Mouse (Mus musculus) inflammation-experienced regulatory T-cells, adult 6 months (primary cell): ENCODE results near the gene Nt5dc2. TPM values are rescaled to one million over a fixed set of nuclear protein-coding genes. Genes with fewer than 3 reads are reported as not detected.
A peak's percentile ranks its signal among the peaks of the same experiment; 100 is the strongest.

Experiments used
- ATAC-seq: one replicate; pipeline ENCODE4 v1.8.0; 2017
- polyA plus RNA-seq, 3 experiments: library from polyadenylated mRNA; unstranded; fragments of 100-300 nt; shearing (Covaris generic); gene quantifications; one replicate each; pipeline ENCODE4 v1.2.1; 2017

The Nt5dc2 gene
- not detected for polyA plus RNA-seq

DNA sequence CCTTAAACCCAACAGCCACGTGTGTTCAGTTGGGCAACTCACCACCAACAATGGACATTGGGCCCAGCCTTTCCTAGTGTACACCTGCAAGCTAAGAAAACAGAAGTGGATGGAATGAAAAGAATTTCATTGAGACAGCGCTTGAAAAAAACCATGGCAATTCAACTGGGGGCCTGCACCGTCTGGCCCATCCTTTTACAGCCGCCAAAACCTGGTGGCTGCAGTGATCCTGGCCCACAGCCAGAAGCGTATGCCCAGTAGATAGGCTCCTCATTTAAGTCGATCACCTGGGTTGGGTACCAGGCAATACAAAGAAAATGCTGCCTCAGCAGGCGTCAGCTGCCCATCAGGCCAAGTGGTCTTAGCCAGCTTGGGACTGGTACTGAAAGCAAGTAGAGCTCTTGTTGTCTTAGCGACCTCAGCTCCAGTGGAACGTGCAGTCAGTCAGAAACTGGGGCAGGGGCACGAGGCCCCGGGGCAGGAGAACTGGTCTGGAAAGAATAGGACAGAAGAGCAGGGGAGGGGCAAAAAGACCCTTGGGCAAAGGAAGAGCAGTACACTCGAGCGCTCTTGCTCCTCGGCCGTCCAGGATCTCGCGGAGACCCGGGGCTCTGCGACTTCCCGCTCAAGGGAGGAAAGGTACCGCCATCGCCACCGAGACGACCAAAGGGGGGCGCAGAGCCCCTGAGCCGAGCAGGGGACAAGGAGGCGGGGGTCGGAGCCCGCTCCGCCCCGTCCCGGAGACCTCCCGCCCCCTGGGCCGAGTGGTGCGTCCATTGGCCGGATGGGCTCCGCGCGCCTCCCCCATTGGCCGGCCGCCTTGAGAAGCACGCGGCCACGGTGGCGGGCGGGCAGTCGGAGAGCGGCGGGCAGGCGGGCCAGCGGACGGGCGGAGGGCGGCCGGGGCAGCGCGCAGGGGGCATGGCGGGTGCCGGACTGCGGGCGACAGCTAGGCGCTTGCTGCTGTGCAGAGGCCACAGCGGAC lies at the start of gene Nt5dc2:
Gene Nt5dc2, plus strand, starts transcription at position 818 of the 985 bp plus-strand sequence.
- no peak for ATAC-seq

DNA sequence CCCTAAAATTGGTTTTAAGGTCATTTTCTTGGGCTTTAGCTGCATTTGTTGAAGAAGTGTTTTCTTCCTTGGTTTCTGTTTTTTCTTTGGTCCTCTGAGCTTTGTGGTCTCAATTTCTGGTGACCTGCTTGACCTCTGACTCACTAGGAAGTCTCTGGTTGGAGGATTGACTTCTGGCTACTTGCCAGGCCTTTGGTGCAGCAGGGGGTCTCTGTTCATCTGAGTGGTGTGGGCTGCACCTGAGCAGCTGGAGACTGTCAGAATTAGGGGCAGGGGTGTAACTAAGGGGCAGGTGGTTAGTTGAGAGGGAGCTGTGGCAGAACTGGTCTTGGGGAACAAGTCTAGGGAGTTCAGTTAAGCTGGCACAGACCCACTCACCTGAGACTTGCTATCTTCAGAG lies 49.7 kb upstream of the Nt5dc2 start:
- ATAC-seq: no peak

DNA sequence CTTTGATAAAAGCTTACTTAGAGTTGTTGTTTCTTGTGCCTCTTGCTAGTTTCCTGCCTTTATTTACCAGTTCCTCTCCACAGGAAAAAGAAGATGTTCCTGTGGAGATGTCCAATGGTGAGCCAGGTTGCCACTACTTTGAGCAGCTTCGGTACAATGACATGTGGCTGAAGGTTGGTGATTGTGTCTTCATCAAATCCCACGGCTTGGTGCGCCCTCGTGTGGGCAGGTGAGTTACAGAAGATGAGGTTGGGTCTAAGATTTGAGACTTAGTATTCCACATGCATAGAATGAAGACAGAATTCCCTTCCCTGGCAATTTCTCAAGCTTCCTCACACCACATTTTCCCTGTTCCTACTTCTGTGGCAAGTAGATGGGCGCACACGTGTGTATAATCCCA lies 43.4 kb upstream of the Nt5dc2 start:
- ATAC-seq: no peak

DNA sequence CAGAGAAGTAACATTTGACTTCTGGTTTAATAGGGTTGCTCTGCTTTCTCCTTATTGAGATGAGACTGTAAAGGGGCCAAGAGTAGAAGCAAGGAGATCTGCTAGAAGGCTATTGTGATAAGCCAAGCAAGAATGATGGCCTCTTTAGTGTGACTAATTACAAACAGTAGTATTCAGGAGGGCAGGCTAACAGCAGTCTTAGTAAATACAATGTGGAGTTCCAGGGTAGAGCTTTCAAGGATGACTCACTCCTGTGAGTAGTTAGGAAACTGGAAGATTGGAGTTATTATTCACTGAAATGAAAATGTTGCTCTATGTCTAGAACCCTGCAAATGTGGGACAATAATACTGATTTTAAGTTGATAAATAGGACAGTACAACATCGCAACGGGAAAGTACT lies 42.3 kb upstream of the Nt5dc2 start:
- ATAC-seq: no peak

DNA sequence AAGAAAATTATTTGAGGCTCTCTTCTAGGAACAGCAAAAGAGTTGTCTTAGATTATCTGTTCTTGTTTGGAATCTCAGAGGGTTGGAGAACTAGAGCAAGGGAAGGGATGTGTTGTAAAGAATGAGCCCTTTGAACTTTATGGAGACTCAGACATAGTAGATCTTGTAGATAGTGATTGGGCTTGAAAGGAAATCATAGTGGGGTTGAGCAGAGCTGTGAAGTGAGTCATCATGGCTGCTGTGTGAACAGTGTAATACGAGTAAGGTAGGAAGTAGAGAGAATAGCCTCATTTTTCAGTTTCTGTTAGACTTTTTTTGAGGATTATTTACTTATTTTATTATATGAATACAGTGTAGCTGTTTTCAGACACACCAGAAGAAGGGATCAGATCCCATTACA lies 40.9 kb upstream of the Nt5dc2 start:
- ATAC-seq: peak; percentile 79

DNA sequence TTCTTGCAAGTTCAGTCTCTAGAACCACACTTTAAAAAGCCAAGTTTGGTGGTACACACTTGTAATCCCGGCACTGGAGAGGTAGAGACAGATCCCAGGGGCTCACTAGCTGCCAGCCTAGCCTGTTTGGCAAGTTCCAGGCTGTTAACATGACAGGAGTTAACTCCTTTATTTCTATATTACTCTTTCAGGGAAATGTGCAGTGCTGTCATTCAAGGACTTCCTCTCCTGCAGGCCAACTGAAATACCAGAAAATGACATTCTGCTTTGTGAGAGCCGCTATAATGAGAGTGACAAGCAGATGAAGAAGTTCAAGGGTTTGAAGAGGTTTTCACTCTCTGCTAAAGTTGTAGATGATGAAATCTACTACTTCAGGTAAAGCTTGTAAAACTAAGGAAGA lies 25.7 kb upstream of the Nt5dc2 start:
- ATAC-seq: no peak

DNA sequence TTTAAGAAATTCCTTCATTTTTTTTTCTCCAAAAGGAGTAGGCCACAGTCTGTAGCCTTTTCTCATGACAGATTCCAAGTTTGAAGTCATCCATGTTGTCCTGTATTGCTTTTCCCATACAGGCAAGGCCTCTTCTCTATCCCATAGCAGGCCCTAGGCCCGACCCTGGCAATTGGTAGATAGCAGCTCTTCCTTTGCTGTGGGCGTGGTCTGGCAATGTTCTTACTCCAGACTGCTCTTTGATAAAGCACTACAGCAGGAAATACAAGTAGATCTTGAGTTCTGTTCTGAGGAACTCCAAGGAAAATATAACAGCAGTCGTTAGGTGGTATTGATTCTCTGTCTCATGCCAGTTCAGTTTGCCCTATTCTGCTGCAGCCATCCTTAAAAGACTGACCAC lies 20.2 kb upstream of the Nt5dc2 start:
- no peak for ATAC-seq

DNA sequence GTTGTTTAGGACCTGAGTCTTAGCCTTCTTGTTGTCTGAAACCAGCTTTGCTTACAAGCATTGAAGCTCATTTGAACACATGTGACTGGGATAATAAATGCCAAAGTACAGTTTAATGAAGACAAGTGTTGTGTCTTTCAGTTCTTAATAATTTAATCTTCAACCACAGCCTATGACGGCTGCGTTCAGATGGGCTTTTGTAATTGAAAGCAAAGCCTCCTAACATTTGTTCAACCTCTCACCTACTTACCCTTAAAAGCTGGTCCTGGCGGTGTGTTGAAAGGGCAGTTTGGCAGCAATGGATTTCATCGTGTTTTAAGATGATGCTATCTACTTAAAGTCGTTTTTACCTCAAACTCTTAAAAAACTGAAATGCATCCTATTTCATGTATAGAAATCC lies 18.7 kb upstream of the Nt5dc2 start:
- no peak for ATAC-seq

DNA sequence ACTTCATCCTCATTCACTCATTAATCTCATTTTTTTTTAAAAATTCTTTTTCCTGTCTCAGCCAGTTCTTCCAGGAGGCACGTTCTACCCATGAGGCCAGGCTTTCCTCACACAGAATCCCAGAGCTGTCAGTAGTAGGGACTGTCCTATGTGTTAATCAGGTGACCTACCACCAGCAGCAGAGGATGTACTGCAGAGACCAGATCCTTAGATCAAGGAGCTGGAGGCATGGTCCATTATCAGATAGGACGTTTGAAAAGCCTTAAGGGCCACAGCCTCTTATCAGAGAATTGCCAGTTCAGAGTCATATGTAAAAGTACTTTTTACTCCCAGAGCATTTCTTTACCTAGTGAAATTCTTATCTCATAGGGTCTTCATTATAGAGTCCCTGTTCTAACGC lies 16.8 kb upstream of the Nt5dc2 start:
- ATAC-seq: no peak

DNA sequence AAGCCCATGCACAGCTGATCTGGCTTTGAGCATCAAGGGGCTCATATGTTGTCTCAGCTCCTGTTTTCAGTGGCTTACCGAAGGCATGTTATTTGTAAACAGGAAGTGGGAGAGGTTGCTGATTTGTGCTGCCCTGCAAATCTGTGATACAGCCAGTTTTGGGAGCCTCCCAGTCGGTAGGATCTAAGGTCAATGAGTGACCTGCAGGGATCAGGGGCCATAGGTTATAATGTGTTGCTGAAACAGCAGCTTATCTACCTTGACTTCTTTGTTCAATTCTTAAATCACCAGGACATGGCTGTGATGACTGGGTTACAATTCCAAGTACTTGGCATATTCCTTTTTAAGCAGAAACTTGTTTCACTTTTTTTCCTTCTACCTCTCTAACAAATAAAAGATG lies 15.3 kb upstream of the Nt5dc2 start:
- no peak for ATAC-seq

DNA sequence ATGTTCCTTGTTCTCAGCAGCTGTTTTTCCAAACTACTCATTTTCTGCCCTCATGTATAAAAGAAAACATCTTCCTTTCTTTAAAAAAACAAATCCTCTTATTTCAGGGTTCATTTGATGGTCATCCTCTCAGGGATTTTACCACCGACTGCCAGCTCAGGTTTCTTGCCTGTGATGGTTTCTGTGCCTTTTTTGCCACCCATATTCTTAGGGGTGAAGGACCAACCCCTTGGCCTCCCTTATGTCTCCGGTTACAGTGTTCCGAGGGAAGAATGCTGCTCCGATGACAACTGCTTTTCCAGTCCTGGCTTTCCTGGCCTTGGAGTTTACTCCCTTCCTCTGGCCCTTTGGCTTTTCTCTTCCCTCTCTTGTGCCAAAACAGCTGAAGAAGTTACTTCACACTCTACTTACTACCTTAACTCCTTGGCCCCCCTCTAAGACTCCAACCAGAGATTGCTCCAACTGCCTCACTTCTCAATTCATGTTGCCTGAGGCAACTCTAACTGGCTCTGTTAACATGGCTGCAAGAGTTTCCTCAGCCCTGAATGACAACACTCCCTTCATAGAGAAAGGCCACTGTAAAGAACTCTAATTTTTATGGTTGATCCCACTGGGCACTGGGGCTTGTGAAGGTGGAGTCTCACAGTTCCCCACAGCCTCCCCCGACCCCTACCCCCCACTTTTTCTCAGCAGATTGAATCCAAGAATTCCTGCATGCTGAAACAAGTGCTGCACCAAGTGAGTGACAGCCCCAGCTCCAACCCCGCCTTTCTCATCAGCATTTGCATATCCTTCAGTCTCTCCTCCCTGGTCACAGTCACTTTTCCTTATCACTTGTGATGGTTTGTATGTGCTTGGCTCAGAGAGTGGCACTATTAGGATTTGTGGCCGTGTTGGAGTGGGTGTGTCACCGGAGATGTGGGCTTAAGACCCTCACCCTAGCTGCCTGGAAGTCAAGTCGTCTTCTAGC lies 5.5 kb upstream of the Nt5dc2 start:
- no peak for ATAC-seq

DNA sequence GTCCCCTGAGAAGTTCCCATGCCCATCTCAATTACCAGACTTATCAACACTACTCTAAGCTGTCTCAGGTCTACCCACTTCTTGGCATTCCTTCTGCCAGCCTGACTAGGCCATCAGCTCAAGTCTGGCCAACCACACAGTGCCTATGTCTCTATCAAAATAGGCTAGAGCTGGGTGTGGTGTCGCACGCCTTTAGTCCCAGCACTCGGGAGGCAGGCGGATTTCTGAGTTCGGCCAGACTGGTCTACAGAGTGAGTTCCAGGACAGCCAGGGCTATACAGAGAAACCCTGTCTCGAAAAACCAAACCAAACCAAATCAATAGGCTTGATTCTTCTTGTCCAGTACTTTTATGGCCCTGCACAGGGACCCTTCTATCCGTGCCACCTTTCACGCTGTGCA lies 4.0 kb upstream of the Nt5dc2 start:
- no peak for ATAC-seq

DNA sequence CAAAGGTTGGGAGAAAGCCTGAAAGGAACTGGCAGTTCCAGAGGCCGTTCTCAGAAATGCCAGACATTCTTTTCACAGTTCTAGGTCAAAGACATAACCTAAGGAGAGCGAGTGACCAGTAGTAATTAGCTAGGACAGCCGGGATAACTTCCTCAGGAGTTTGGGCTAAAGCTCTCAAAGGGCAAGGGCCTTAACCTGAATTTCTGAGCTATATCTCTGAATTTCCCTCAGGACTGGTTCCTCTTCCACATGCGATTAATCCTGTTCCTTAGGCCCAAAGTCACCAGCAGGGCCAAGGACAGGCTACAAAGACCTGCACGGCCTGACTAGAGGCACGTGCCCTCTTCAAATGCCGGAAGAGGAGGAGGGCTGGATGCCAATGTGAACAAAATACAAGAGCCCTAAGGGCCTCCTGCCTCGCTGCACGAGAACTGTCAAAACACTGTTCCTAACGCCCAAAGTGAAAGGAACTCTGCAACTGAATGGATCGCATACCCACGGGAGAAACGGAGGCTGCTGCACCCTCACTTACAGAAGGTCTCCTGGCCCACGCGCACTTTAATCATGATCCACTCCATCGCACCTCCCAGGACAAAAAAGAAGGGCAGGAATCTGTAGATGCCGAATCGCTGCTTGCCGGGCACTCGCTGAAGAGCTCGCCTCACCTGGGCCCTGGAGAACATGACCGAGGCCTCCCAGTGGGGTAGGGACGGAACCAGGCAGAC lies 2.6 kb upstream of the Nt5dc2 start:
- peak; percentile 40 for ATAC-seq

DNA sequence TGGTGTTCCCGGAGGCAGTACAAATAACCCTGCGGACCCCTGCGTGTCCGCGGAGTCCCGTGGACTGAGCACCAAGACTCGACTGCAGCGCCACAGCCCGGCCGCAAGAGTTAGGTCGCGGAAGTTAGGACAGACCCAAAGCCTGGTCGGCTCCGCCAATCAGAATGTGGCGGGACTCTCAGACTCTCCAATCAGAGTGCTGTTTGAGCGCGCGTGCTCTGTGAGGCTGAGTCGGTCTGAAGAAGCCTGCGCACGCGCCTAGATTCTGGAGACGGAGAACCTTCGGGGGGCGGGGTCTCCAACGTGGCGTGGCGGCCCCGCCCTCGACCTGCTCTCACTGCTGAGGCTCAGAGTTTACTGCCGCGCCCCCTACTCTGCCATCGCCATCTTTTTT lies 2.0 kb upstream of the Nt5dc2 start, which contains the start of gene Smim4:
Gene Smim4, minus strand, starts transcription at position 131 of the 394 bp plus-strand sequence.
- ATAC-seq: peak; percentile 96

DNA sequence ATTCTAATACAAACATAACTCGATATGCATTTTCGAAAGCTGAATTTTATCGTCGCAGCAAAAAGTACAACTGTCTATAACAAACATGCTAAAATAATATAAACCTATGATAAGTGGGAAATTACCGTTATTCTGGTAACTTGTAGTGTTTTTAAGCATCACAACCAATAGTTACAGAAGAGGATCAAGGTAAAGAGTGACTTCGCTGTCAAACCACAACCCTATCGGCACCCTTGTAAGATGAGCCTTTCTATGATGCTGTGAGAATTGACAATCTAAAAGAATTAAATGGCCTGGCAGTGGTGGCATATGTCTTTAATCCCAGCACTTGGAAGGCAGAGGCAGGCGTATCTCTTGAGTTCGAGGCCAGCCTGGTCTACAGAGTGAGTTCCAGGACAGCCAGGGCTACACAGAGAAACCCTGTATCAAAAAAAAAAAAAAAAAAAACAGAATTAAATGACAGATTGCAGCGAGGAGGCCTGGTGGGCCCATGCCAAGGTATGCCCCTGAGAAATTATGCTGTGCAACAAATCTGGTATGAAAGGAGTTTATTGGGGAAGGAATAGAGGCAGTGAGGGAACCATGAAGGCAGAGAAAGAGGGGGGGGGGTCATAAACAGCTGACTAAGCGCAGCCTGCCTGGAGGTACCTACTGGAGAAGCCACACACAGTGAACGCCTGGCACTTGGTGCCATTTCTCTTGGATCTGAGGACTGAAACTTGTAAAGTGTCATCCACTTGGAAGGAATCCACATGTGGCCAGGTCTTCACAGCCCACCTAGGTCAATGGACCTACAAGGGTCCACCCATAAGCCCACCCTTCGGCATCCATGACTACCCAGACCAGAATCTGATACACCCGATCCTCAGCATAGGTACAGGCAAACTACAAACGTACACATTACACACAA lies 1.3 kb upstream of the Nt5dc2 start:
- no peak for ATAC-seq

DNA sequence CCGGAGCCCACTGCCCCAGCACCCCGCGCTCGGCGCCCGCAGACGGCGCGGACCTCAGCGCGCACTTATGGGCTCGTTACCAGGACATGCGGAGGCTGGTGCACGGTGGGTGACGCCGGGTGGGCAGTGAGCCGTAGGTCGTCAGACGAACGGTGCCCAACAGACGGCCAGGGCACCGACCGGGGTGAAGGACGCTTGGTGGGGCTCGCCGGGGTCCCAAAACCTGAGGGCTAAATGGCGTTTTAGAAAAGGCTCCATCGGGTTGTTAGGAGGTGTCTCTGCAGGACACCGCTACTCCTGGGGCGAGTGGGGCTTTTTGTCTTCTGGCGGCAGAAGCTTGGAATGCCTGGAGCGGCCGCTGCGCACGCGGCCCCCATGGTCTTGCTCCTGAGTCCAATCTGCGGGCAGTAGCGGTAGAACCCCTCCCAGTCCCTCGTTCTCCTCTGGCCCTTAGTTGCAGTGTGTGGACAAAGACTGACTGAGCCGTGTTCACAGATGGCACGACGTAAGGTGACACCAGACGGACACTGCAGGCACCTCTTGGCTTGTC lies 494 bp downstream of the Nt5dc2 start:
- no peak for ATAC-seq

DNA sequence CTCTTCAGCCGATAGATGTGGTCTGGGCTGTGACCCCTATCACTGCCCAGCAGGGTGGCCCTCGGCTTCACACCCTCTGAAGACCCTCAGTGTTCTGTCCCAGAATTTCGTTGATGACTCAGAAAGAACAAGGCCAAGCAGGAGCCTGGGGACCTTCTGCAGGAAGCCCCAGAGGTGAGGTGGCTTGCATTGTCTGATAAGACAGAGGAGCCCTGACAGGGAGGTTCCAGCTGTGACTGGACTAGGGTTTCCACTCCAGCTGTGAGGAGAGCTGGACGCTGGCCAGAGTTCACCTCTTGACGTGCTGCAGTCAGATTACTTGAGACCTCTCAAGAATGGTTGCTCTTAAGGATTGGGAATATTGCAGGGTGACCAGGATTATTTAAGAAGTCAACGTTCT lies 1.2 kb downstream of the Nt5dc2 start:
- ATAC-seq: no peak

DNA sequence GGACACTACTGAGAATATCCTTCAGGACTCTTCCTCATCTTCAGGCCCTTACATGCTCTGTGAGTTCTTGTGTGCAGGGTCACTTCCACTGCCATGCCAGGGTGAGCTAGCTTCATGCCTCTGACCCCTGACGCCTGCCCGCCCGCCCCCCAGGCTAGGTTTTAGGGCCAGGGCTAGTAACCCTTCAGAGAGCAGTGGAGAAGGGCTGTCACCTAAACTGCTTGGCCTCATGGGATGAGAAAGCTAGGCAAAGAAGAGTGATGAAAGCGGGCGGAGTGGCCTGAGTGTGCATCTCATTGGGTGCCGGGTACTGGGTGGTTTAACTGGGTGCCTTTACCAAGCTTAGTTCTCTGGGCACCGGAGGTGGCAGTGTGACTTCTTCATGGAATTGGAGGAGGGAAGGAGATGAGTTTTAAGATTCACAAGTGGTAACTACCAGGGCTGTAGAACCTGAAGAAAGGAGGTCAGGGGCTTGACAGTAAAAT lies 1.7 kb downstream of the Nt5dc2 start:
- no peak for ATAC-seq

DNA sequence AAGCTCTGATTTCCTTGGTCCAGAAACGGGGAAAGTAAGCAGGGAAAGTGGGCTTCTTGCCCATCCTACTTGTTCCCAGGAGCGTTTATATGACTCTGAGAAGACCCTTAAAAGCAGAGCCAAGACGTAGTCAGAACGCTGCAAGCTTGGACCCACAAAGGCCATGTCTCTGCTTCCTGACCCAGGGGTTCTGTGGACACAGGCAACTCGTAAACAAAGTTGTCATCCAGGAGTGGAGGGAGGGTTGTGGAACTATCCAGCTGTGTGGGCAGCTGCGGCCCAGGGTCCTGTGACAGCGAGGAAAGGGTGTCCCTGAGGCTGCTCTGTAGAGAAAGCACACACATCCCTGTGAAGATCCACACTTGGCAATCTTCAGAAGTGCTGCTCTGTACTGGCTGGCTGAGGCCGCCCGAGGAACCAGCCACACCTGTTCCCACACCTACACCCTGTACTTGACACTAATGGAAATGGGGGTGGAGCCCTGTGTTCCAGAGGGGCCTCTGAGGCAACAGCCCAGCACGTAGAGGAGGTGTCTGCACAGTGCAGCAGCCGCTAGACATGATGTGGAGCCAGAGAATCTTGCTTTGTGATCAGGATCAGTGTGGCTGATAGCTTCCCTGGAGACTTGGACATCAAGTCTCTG lies 2.3 kb downstream of the Nt5dc2 start:
- no peak for ATAC-seq
